Mouse (Mus musculus): ENCODE measurements around the gene Gm43517.

The Gm43517 gene

DNA sequence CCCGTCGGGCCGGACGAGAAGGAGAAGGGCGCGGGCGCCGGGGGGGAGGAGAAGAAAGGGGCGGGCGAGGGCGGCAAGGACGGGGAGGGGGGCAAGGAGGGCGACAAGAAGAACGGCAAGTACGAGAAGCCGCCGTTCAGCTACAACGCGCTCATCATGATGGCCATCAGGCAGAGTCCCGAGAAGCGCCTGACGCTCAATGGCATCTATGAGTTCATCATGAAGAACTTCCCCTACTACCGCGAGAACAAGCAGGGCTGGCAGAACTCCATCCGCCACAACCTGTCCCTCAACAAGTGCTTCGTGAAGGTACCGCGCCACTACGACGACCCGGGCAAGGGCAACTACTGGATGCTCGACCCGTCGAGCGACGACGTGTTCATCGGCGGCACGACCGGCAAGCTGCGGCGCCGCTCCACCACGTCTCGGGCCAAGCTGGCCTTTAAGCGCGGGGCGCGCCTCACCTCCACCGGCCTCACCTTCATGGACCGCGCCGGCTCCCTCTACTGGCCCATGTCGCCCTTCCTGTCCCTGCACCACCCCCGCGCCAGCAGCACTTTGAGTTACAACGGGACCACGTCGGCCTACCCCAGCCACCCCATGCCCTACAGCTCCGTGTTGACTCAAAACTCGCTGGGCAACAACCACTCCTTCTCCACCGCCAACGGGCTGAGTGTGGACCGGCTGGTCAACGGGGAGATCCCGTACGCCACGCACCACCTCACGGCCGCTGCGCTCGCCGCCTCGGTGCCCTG, at the start of gene Gm43517:
Gene Gm43517, plus strand, starts transcription at position 299 of the 755 bp plus-strand sequence.
- DNase-seq (ENCODE audit: low read depth), result no peak

DNA sequence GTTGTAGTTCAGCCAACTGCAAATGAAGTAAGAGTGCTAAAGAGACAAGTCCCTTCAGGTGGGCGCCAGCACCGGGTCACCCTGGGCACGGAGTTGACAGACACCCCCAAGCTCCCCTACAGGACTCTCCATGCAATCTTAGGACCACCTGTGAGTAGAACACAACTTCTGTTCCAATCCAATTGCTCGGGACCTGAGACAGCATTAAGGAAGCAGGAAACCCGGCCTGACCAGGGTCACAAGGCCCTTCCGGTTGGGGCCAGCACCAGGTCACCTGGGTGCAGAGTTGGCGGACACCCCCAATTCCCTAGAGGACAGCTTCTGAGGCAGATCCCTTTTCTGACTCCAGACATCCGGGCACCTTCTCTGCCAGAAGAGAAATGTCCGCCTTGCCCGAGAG, 35.3 kb upstream of the Gm43517 start:
- no peak for DNase-seq (ENCODE audit: low read depth)

DNA sequence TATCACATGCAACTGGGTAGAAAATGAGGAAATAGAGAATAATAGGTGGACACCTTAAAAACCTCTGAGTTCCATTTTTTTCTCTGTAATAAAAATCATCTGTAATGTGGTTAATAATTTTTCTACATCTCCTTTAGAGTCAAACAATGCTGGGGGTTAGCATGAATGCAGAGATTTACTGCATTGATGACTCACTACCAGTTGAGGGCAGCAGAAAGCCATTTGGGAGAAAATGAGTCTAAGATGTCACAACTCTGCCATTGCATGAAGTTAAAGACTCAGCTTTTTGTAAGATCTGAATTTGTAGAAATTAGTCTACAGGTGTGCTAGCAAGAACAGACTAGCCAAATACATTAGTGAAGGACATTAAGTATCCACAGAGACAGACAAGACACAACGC, 16.0 kb upstream of the Gm43517 start:
- no peak for DNase-seq (ENCODE audit: low read depth)

DNA sequence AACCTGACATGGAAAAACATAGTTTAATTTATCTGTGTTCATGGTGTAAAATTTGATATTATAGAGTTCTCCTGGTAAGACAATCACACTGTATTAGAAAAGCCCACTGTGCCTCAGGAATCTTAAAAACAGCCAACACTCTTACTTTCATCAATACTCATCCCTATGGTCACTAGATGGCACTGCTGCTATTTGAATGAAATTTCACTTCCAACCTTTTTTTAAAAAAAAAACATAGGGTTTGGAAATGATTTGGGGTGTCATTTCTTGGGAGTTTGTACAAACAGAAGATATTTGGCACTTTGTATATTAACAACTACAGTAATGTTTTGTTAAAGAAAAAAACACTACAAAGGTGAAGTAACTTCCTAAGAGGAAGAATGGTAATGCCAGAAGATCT, 12.8 kb upstream of the Gm43517 start:
- DNase-seq (ENCODE audit: low read depth), result no peak

DNA sequence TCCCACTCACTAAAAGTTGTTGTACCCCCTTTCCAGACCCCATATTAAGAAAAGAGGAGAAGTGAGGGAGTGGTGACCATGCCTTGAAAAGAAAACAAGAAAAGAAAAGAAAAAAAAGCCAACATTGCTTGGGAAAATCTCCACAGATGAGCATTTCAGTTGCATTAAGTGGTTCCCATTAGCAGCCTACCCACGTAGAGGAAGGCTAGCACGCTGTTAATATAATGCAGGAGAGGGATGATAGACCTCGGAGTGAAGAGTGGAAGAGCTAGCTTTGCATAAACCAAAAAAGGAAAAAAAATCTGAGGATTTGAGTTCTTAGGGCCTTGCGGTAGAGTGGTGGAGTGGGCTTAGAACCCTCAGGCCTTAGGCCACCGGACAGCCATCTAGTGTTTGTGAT, 11.8 kb upstream of the Gm43517 start:
- no peak for DNase-seq (ENCODE audit: low read depth)

DNA sequence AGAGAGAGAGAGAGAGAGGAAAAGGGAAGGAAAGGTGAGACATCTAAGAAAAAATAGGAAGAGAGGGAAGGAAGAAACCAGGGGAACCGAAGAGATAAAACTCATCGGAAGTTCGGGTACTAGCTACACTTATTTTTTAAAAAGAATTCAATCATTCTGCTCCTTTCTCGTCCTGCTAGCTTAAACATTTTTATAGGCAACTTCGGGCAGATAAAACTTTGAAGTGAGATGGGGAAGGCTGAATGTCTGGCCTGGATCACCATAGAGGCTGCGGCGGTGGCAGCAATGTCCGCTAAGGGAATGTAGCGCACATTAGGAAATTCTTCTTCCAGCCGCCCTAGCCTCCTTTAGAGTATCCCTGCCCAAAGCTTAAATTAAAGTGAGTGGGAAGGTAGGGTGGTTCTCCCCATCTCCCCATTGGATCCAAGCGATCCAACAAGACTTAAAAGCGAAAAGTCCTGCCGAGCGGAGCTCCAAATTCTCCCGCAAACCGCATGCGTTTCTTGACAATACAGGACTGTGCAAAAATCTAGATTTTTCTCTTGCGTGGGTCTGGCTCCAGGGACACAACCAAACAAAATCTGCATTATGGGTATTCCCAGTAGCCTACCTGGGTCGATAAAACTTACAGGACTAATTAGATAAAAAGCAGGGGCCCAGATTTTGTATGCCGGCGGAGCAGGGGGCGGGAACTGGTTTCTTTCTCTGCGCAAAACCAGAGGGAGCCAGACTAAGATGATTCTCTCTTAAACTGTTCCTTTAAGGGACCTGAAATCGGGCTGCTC, 11.0 kb upstream of the Gm43517 start:
- no peak for DNase-seq (ENCODE audit: low read depth)

DNA sequence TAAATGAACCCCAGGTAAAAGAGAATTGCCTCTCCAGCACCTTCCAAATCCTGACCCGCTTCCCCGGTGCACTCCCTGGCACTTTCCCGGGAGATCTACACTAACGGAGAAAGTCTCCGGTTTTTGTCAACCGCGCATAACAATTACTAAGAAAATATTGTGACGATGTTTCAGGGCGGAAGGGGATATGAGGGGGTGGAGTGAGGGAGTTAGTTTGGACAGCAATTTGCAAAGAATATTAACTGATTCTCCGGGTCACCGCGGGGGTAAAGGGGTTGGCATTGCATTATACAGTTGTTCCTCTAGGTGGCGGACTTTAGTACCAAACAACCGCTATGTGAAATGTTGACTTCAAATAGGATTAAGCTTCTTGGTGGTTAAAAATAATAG, 10.4 kb upstream of the Gm43517 start:
- no peak for DNase-seq (ENCODE audit: low read depth)

DNA sequence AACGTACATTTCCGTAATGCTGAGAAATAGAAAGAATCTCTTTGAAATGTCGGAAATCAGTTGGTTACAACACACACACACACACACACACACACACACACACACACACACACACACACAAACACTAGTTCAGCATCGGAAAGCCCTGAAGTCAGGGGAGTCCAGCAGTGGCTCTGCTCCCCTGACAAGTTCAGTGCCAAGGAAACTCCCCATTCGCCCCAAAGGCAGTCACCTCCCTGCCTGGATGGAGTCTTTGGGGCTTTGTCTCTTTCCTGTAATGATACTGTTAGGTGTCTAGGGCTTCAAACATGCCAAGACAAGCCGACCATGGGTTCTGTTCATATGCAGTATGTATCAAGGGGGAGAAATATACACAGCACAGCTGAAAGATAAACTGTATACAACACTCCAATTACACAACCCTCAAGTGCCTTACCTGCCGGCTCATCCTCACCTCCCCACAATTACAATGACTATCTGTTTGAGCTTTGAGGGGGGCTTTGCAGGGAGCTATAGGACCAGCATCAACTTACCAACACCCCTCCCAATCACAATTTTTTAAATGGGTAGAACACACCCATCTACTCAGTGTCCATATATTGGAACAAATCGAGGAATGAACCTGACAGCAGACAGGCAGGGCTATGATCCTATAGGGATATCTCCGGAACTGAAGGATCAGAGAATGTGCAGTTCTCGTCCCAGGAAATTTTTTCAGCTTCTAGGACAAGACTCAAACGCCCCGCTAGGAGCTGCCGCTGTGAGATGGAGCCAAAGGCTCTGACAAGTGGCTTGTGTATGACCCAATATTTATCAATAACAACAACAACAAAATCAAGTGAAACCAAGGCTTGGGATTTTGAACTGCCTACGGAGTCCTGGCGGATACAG, 9.3 kb upstream of the Gm43517 start:
- no peak for DNase-seq (ENCODE audit: low read depth)

DNA sequence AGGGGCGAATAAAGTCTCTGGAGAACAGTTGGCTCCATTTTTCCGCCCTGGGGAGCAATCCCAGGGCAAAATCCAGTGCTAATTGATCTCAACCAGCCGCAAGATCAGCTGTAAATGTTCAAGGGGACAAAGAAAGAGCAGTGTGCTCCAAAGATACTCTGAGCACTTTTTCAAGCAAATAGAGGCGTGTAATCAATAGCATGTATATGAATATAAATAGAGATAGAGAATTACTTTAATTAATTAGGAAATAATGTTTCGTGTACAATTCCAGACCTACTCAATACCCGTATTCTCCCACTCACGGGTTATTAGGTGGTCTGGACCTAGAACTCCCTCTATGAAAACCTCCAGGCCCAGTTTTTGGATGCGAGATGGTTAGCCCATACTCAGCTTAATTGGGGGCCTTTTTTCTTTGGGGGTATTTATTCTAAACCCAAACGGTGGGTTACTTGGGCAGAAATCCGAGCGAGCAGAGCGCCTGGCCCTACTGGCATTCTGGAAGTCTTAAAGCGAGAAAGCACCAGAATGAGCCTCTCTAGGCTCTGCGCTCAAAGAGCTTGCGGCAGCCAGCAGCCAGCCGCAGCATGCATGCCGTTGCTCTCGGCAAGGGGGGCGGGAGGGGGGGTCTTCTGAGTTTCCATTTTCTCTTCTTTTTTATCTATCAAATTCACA, 8.5 kb upstream of the Gm43517 start:
- DNase-seq (ENCODE audit: low read depth), result no peak

DNA sequence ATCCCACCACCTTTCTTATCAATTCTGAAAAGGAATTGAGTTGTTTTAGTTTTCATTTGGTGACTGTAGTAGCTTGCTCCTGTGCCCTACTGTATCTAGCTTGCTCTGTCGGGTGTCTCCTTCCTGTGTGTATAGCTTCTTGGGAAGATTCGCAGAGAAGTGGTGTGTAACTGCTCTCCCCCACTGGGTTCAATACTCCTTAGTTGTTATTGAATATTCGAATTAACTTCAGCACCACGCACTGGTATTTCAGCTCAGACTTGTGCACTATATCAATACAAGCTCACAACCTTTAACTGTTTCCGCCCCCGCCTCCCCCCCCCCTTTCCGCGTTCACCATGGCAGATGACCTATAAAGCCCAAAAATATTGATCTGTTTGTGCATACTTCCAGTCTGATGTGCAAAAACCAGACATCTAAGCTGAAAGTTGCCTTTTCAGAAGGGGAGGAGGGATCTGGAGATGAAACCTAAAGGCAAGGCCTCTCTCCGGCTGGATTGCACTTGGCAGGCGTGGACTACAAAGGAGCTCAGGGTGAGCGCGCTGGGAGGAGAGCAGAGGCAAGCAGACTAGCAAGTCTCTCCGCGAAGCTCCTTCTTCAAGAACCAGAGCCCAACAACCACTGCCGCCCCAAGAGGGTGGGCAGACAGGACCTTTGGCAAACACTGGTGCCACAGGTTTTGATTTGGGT, 7.5 kb upstream of the Gm43517 start:
- no peak for DNase-seq (ENCODE audit: low read depth)

DNA sequence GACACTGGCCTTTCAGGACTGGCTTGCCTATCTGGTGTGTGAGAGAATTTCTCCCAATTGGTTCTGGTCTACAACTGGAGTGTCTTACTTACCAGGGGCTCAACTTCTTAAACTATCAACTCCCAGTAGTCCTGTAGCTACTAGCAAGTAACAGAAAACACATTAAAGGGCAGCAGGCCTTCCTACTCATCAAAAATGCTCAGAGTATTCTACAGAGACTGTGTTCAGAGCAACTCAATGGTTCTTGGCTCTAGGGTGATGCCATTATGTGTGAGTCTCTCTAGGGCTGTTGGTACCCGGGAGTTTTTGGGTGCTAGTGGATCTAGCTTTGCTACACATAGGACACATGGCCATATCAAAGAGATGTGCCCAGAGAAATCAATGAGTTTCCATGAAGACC, 6.1 kb upstream of the Gm43517 start:
- no peak for DNase-seq (ENCODE audit: low read depth)

DNA sequence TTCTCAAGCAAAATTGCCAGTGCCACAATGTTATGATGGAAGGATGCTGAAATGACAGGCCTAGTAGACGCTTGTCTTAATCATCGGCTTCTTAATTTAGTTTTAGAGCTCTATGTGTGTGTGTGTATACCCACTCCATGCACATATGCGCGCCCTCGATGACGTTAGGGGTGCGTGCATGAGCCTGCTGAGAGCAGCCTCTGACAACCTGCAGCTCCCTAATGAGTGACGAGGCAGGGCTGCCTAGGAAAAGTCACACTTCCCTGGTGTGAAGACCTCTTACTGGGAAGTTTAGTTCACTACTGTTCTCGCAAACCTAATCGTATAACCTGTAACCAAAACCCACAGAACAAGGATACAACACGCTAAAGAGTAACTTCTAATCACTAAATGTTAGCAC, 5.5 kb upstream of the Gm43517 start:
- no peak for DNase-seq (ENCODE audit: low read depth)

DNA sequence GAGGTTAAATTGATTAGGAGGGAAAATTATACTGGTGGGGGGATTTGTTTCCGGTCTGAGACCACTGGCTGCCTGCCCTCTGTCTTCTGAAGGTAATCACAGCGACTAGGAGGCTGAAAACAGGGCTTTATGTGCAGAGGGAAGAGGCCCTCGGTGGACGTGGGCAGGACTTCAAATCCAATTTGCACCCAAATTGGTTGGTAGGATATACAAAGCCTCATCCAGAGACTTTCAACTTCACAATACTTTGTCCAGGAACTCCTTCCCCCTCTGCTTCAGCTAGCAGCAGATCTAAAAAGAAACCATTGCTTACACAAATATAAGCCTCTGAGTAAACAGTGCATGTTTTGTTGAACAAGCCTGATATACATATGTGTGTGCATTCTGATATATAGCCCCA, 4.5 kb upstream of the Gm43517 start:
- DNase-seq (ENCODE audit: low read depth), result no peak

DNA sequence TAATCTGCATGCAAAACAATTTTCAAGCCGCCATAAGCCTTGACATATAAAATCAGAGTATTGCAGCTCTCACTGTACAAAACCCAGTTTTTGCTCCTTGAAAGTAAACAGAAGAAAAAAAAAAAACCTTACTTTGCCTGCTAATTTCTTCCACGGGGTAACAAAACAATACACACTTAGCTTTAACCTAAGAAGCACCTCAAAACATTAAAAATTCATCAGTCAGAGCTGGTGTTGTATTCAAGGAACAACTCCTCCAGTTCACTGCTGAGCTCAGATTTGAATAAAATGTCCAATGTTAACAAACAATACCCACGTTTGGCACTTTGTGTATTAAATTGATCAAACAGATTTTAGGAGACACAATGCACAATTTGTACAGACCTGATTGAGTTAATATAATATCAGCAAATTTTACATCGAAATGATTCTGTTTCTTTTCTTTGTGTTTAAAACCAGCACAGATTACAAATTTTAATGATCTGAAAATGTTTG, 3.9 kb upstream of the Gm43517 start:
- DNase-seq (ENCODE audit: low read depth), result no peak

DNA sequence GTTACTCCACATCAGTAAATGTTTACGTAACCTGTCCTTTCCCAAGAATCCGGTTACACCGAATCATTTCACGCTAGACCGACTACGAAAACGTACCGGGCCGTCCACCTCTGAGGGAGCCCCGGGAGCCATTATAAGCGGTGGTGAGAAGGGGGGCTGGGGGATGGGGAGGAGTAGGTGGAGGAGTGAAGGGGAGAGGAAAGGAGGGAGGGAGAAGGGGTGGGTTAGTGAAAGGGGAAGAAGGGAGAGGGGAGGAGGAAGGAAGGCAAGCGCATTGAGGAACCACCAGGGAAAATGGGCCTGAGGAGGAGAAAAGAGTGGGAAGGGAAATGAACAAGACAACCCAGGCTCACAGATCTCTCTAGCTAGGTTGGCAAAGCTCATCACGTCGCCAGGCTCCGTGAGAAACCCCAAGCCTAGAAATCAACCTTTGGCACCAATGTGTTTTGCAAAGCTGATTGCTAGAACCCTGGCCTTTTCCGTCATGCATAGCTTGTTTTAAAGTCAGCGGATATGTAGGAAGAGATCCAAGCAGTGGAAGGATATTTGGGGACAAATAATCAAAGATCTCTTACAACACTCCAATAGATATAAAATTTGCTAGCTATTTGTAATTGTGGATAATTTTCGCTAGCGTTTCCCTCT, 3.1 kb upstream of the Gm43517 start:
- DNase-seq (ENCODE audit: low read depth), result no peak

DNA sequence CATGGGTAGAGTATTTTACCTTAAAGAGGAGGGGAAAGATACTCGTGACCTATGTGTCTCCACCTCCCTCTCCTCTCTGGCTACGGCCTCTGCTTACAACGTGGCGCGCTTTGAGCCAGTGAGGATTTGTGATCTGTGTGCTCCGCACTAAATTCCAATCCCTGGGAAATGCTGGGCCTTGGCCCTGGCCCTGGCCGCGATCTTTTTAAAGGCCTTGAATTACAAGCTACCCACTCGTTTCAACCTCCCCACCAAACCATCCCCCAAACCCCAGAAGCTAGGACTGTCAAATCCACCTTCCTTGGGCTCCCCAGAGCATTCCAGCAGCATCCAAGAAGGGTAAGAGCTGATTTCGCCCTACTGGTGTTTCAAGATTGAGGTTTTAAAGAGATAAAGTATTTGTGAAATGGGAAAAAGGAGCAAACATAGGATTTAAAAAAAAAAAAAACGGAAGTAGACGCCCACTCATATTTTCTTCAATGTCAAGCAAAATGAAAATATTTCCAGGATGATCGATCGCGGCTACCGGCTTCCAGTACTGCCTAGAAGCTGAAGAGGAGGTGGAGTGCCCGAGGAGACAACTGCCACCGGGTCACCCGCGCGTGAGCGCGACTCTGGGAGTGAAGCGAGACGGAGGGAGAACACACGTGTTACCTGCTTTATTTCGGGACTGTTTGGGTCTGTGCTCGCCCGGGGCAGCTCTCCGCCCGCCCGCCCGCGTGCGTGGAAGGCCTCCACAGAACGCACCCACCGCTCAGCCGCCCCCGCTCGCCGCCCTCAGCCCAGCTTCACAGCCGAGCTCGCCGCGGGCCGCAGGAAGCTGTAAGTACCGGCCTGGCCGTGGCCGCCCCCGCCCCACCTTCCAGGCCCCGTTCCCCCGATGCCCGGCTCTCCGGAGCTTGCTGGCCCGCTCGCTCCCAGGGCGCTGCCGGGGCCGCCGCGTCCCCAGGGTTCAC, 2.1 kb upstream of the Gm43517 start, which contains the start of gene Foxg1:
Gene Foxg1, plus strand, starts transcription at position 96 of the 956 bp plus-strand sequence.
- DNase-seq (ENCODE audit: low read depth), result no peak

DNA sequence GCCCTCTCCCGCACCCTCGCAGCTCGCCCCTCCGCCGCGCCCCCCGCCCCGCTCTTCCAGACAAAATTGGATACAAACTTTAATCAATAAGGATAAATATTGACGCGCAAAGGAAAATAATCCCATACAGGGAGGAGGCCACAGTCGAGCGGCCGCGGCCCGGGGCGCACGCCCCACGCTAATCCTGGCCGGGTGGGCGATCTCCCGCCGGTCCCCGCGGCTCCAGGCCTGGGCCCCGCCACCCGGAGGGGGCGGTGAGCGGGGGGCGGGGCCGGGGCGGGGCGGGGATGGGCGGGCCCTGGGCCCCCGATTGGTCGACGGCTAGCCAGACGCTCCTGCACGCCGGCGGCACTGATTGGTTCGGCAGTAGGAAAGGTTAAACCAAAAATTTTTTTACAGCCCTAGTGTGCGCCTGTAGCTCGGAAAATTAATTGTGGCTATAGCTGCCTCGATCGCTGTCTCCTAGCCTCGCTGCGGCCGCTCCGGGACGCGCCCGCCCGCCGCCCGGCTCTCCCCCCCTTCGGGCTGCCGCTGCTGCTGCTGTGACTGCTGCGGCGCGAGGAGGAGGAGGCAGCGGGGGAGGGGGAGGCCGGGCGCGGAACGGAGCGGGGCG, 1.3 kb upstream of the Gm43517 start:
- no peak for DNase-seq (ENCODE audit: low read depth)

DNA sequence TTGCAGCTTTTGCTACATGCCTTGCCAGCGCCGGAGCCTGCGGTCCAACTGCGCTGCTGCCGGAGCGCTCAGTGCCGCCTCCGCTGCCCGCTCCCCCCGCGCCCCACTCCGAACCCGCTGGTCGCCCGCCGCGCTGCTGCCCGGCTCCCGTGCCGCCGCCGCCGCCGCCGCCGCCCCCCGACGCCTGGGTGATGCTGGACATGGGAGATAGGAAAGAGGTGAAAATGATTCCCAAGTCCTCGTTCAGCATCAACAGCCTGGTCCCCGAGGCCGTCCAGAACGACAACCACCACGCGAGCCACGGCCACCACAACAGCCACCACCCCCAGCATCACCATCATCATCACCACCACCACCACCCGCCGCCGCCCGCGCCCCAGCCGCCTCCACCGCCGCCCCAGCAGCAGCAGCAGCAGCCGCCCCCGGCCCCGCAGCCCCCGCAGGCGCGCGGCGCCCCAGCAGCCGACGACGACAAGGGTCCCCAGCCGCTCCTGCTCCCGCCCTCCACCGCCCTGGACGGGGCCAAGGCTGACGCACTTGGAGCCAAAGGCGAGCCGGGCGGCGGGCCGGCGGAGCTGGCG, 589 bp upstream of the Gm43517 start:
- DNase-seq (ENCODE audit: low read depth), result no peak

DNA sequence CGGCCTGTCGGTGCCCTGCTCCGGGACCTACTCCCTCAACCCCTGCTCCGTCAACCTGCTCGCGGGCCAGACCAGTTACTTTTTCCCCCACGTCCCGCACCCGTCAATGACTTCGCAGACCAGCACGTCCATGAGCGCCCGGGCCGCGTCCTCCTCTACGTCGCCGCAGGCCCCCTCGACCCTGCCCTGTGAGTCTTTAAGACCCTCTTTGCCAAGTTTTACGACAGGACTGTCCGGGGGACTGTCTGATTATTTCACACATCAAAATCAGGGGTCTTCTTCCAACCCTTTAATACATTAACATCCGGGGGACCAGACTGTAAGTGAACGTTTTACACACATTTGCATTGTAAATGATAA, 637 bp downstream of the Gm43517 start:
- no peak for DNase-seq (ENCODE audit: low read depth)
